ENCODE assay signal across 9 mouse cellular contexts in genomic region chr10:77142328-77142727, GRCm38 (mm10). TPM values are rescaled to one million over a fixed set of nuclear protein-coding genes. Genes with fewer than 3 reads are reported as not detected.
DNase-seq lines count a peak whose midpoint lies in the region; ATAC-seq and TF ChIP-seq lines count a peak whose summit lies in the region.
"Had no signal": no experiment of that assay in that cellular context is flagged by ENCODE, and none has a peak within 500 bp of the region (broad histone marks: within the 10 kb centered on the region; RNA-seq: fewer than 3 reads in every experiment).

No protein-coding gene starts in this region.

- no peaks in the 10 kb centered on the region for H3K27me3 ChIP-seq in heart, embryonic 11.5 days (ENCODE audit: control insufficient read depth, insufficient read depth, low read length)
- H3K27me3 ChIP-seq in heart, adult 2 months (ENCODE audit: control insufficient read depth, insufficient read depth, low read length): no peaks in the 10 kb centered on the region
- H3K27me3 ChIP-seq in embryonic facial prominence, embryonic 14.5 days (replicated peaks; ENCODE audit: control insufficient read depth, insufficient read depth, low read length): no peaks in the 10 kb centered on the region
- H3K27me3 ChIP-seq in stomach, embryonic 16.5 days (ENCODE audit: control insufficient read depth, insufficient read depth, low read length): no peaks in the 10 kb centered on the region
- no peaks in the 10 kb centered on the region for H3K27me3 ChIP-seq in thymus, adult 2 months (ENCODE audit: control insufficient read depth, insufficient read depth, low read length)
- H3K27me3 ChIP-seq: neural tube, embryonic 13.5 days had no signal

- no peak overlapping the region for H3K4me3 ChIP-seq in heart, embryonic 11.5 days (ENCODE audit: low read depth, low read length)
- no peak overlapping the region for H3K4me3 ChIP-seq in heart, adult 2 months
- H3K4me3 ChIP-seq in embryonic facial prominence, embryonic 14.5 days (ENCODE audit: low read depth, low read length): no peak overlapping the region
- H3K4me3 ChIP-seq in stomach, embryonic 16.5 days (replicated peaks; ENCODE audit: low read length): no peak overlapping the region
- H3K4me3 ChIP-seq in thymus, adult 2 months (ENCODE audit: control insufficient read depth, insufficient read depth, low read length): no peak overlapping the region
- H3K4me3 ChIP-seq: neural tube, embryonic 13.5 days had no signal

- peak overlapping the region; percentile 10; the same call in 1 of the 2 replicates for H3K27ac ChIP-seq in heart, embryonic 11.5 days (ENCODE audit: low read depth, low read length)
- no peak overlapping the region for H3K27ac ChIP-seq in heart, adult 2 months
- no peak overlapping the region for H3K27ac ChIP-seq in embryonic facial prominence, embryonic 14.5 days (replicated peaks; ENCODE audit: low read depth, low read length)
- no peak overlapping the region for H3K27ac ChIP-seq in stomach, embryonic 16.5 days (ENCODE audit: low read length)
- no peak overlapping the region for H3K27ac ChIP-seq in thymus, adult 2 months (ENCODE audit: control insufficient read depth, insufficient read depth, low read length)
- H3K27ac ChIP-seq: neural tube, embryonic 13.5 days had no signal

- peaks cover 43% of the 10 kb centered on the region for H3K4me1 ChIP-seq in heart, embryonic 11.5 days (ENCODE audit: control insufficient read depth, insufficient read depth, low read length)
- no peaks in the 10 kb centered on the region for H3K4me1 ChIP-seq in heart, adult 2 months (ENCODE audit: control insufficient read depth, insufficient read depth, low read length)
- H3K4me1 ChIP-seq in embryonic facial prominence, embryonic 14.5 days (ENCODE audit: control insufficient read depth, insufficient read depth, low read length): no peaks in the 10 kb centered on the region
- H3K4me1 ChIP-seq in stomach, embryonic 16.5 days (ENCODE audit: control insufficient read depth, insufficient read depth, low read length): 0 out of 2 replicates have a peak, but pooled peaks cover 4% of the 10 kb centered on the region
- no peaks in the 10 kb centered on the region for H3K4me1 ChIP-seq in thymus, adult 2 months (replicated peaks; ENCODE audit: control insufficient read depth, insufficient read depth, low read length)
- H3K4me1 ChIP-seq: neural tube, embryonic 13.5 days had no signal

- no peaks in the 10 kb centered on the region for H3K9me3 ChIP-seq in heart, embryonic 11.5 days (replicated peaks; ENCODE audit: control insufficient read depth, low read length)
- H3K9me3 ChIP-seq in embryonic facial prominence, embryonic 14.5 days (ENCODE audit: control insufficient read depth, low read length): no peaks in the 10 kb centered on the region
- no peaks in the 10 kb centered on the region for H3K9me3 ChIP-seq in stomach, embryonic 16.5 days (replicated peaks; ENCODE audit: control insufficient read depth, low read length)
- H3K9me3 ChIP-seq: neural tube, embryonic 13.5 days had no signal

- H3K79me2 ChIP-seq in heart, adult 2 months (replicated peaks; ENCODE audit: control insufficient read depth, insufficient read depth, low read length): no peaks in the 10 kb centered on the region; the same call in 1 of the 2 replicates

- no peak for ATAC-seq in heart, embryonic 11.5 days (replicated peaks; ENCODE audit: insufficient number of reproducible peaks, low FRiP score, low TSS enrichment)
- ATAC-seq in embryonic facial prominence, embryonic 14.5 days (ENCODE audit: low read depth): peak; percentile 35; the same call in 1 of the 2 replicates
- ATAC-seq in stomach, embryonic 16.5 days (ENCODE audit: insufficient read depth, low FRiP score): peak; percentile 82; the same call in 1 of the 2 replicates

- no peaks in the 10 kb centered on the region for H3K36me3 ChIP-seq in heart, embryonic 11.5 days (ENCODE audit: control insufficient read depth, insufficient read depth, low read length)
- no peaks in the 10 kb centered on the region for H3K36me3 ChIP-seq in heart, adult 2 months (ENCODE audit: control insufficient read depth, insufficient read depth, low read length)
- H3K36me3 ChIP-seq in embryonic facial prominence, embryonic 14.5 days (ENCODE audit: control insufficient read depth, insufficient read depth, low read length): no peaks in the 10 kb centered on the region
- H3K36me3 ChIP-seq in stomach, embryonic 16.5 days (ENCODE audit: control insufficient read depth, insufficient read depth, low read length): no peaks in the 10 kb centered on the region
- H3K36me3 ChIP-seq in thymus, adult 2 months (ENCODE audit: control insufficient read depth, insufficient read depth, low read length): no peaks in the 10 kb centered on the region
- H3K36me3 ChIP-seq: neural tube, embryonic 13.5 days had no signal

- no peak for TF ChIP-seq CTCF in heart, adult 2 months (IDR thresholded peaks at IDR 0.05)
- no peak for TF ChIP-seq CTCF in thymus, adult 2 months (IDR thresholded peaks at IDR 0.05; ENCODE audit: borderline replicate concordance, control insufficient read depth, extremely low read depth, insufficient read depth, low read length, poor library complexity)

- no peak for DNase-seq in heart, adult 2 months
- peak; percentile 42 for DNase-seq in embryonic facial prominence, embryonic 14.5 days (ENCODE audit: low spot score)
- DNase-seq in kidney, postnatal 4 days: peak; percentile 77 to 88
- DNase-seq in yolk sac, embryonic 10.5 days (ENCODE audit: low spot score): no peak
- no peak for DNase-seq in thymus, adult 2 months
- no peak for DNase-seq in adrenal gland, postnatal 10 days

- intact Hi-C loops in heart, adult 2 months (cut with DNase I): no loop called here

- TF ChIP-seq POLR2A in heart, adult 2 months (IDR thresholded peaks at IDR 0.05; ENCODE audit: insufficient read depth, low read depth, low read length): no peak
- TF ChIP-seq POLR2A in thymus, adult 2 months (IDR thresholded peaks at IDR 0.05; ENCODE audit: control insufficient read depth, extremely low read depth, insufficient read depth, low read length, poor library complexity): no peak

- WGBS in heart, embryonic 11.5 days (ENCODE audit: insufficient replicate concordance): 73% methylated on average over 2 of the region's 2 CpGs
- 83% methylated on average over 2 of the region's 2 CpGs for WGBS in heart, adult 2 months
- 77% methylated on average over 2 of the region's 2 CpGs for whole genome bisulfite sequencing in embryonic facial prominence, embryonic 14.5 days
- 54% methylated on average over 2 of the region's 2 CpGs for WGBS in stomach, embryonic 16.5 days
- WGBS in thymus, adult 2 months: 88% methylated on average over 2 of the region's 2 CpGs

- H3K4me2 ChIP-seq in heart, embryonic 11.5 days: no peak overlapping the region
- no peak overlapping the region for H3K4me2 ChIP-seq in embryonic facial prominence, embryonic 14.5 days (ENCODE audit: low read depth, low read length)
- no peak overlapping the region for H3K4me2 ChIP-seq in stomach, embryonic 16.5 days (ENCODE audit: low read depth, low read length)
- H3K4me2 ChIP-seq: neural tube, embryonic 13.5 days had no signal

- no peak for TF ChIP-seq EP300 in heart, adult 2 months (IDR thresholded peaks at IDR 0.05; ENCODE audit: insufficient read depth, low read depth, low read length)

- no peak overlapping the region for H3K9ac ChIP-seq in heart, embryonic 11.5 days (ENCODE audit: low read depth, low read length)
- H3K9ac ChIP-seq in heart, adult 2 months (ENCODE audit: low read depth, low read length): no peak overlapping the region
- no peak overlapping the region for H3K9ac ChIP-seq in embryonic facial prominence, embryonic 14.5 days (ENCODE audit: low read depth, low read length)
- H3K9ac ChIP-seq in stomach, embryonic 16.5 days (ENCODE audit: low read length): no peak overlapping the region; the same call in 1 of the 2 replicates
- H3K9ac ChIP-seq: neural tube, embryonic 13.5 days had no signal

RNA-seq across cellular contexts. Expression of gene Col18a1, which starts 24.0 kb away (rescaled TPM):
- polyA plus RNA-seq in heart, embryonic 11.5 days (2014; fragmentation: Nextera tagmentation; extraction: Ambion mirVana): 113 and 164 TPM in 2 replicates
- total RNA-seq in heart, adult 2 months (2021): 1 to 10 TPM; 9.3 to 9.8 TPM
- polyA plus RNA-seq in heart, adult 2 months (2012; rRNA removed): 12.9 and 13.1 TPM in 2 replicates
- polyA plus RNA-seq in embryonic facial prominence, embryonic 14.5 days (2014; fragmentation: Nextera tagmentation; extraction: Ambion mirVana): 77.8 and 94.5 TPM in 2 replicates
- polyA plus RNA-seq in stomach, embryonic 16.5 days (2015; fragmentation: Nextera tagmentation; extraction: Ambion mirVana): 78.9 and 82.2 TPM in 2 replicates
- polyA plus RNA-seq in thymus, adult 2 months (2012; rRNA removed): 19.8 and 20.7 TPM in 2 replicates
- 100 to 1,000 TPM in 1 of 2 experiments, 10 to 100 TPM in 1; 85.2 to 159 TPM for total RNA-seq in adrenal gland, postnatal 10 days (2021)

Comparison
In these comparisons a context has a peak if more than half of its experiments do, and no peak if none do; other contexts are left out.
1. DNase-seq: peak in embryonic facial prominence, embryonic 14.5 days (single experiment) and kidney, postnatal 4 days (2 of 2); none in heart, adult 2 months (0 of 2), yolk sac, embryonic 10.5 days (single experiment), thymus, adult 2 months (single experiment) and adrenal gland, postnatal 10 days (single experiment).